13 mouse cellular contexts compared by ENCODE assay signal in genomic region chr9:61159616-61160015, GRCm38 (mm10).
DNase-seq lines count a peak whose midpoint lies in the region; ATAC-seq lines count a peak whose summit lies in the region.
"Had no signal": no experiment of that assay in that cellular context is flagged by ENCODE, and none has a peak within 500 bp of the region (broad histone marks: within the 10 kb centered on the region; RNA-seq: fewer than 3 reads in every experiment).

No protein-coding gene starts in this region.

- no peak overlapping the region for H3K9ac ChIP-seq in kidney, embryonic 14.5 days (ENCODE audit: low read depth, low read length)
- no peak overlapping the region for H3K9ac ChIP-seq in midbrain, embryonic 15.5 days

- H3K4me2 ChIP-seq in kidney, embryonic 14.5 days (replicated peaks; ENCODE audit: low read depth, low read length) = no peak overlapping the region
- H3K4me2 ChIP-seq in midbrain, embryonic 15.5 days = no peak overlapping the region

- WGBS in kidney, embryonic 14.5 days = 27% methylated on average over 10 of the region's 10 CpGs
- 81% methylated on average over 10 of the region's 10 CpGs for WGBS in midbrain, embryonic 15.5 days

- H3K9me3 ChIP-seq in kidney, embryonic 14.5 days (ENCODE audit: control insufficient read depth, low read length) = no peaks in the 10 kb centered on the region
- no peaks in the 10 kb centered on the region for H3K9me3 ChIP-seq in midbrain, embryonic 15.5 days
- H3K9me3 ChIP-seq: forebrain, embryonic 10.5 days; limb, embryonic 10.5 days had no signal

- no peaks in the 10 kb centered on the region for H3K36me3 ChIP-seq in kidney, embryonic 14.5 days (ENCODE audit: control insufficient read depth, insufficient read depth, low read length)
- H3K36me3 ChIP-seq in midbrain, embryonic 15.5 days (replicated peaks) = no peaks in the 10 kb centered on the region
- H3K36me3 ChIP-seq: forebrain, embryonic 10.5 days; limb, embryonic 10.5 days had no signal

- intact Hi-C loops in left cerebral cortex, postnatal 4 days (cut with DNase I) = no loop called here

- no peak for ATAC-seq in kidney, embryonic 14.5 days (ENCODE audit: low FRiP score, low TSS enrichment)
- ATAC-seq in midbrain, embryonic 15.5 days (replicated peaks) = no peak
- ATAC-seq: hindbrain, embryonic 16.5 days had no signal

- H3K4me3 ChIP-seq in kidney, embryonic 14.5 days (ENCODE audit: low read length) = no peak overlapping the region
- no peak overlapping the region for H3K4me3 ChIP-seq in midbrain, embryonic 15.5 days
- H3K4me3 ChIP-seq: forebrain, embryonic 10.5 days; limb, embryonic 10.5 days had no signal

- no peaks in the 10 kb centered on the region for H3K27me3 ChIP-seq in kidney, embryonic 14.5 days (ENCODE audit: control insufficient read depth, insufficient read depth, low read length)
- H3K27me3 ChIP-seq in midbrain, embryonic 15.5 days (replicated peaks) = no peaks in the 10 kb centered on the region

- peak; percentile 60 for DNase-seq in kidney, adult 11 months
- DNase-seq in fibroblast of lung, adult 2 months (ENCODE audit: low read depth) = peak; percentile 83
- DNase-seq in kidney, adult 18-20 months = peak; percentile 37
- peak; percentile 68 to 75 for DNase-seq in kidney, postnatal 4 days
- DNase-seq in spleen, adult 18-20 months = no peak
- no peak for DNase-seq in left cerebral cortex, postnatal 4 days
- DNase-seq: cerebellum, adult 11 months; midbrain, embryonic 14.5 days had no signal

- H3K27ac ChIP-seq in kidney, embryonic 14.5 days (ENCODE audit: low read depth, low read length) = no peak overlapping the region
- no peak overlapping the region for H3K27ac ChIP-seq in midbrain, embryonic 15.5 days
- H3K27ac ChIP-seq: forebrain, embryonic 10.5 days; limb, embryonic 10.5 days had no signal

- H3K4me1 ChIP-seq in kidney, embryonic 14.5 days (ENCODE audit: control insufficient read depth, insufficient read depth, low read length) = peaks cover 48% of the 10 kb centered on the region
- H3K4me1 ChIP-seq in midbrain, embryonic 15.5 days = peaks cover 24% of the 10 kb centered on the region

Comparison
In these comparisons a context has a peak if more than half of its experiments do, and no peak if none do; other contexts are left out.
1. DNase-seq: peak in kidney, adult 11 months (single experiment), fibroblast of lung, adult 2 months (single experiment), kidney, adult 18-20 months (single experiment) and kidney, postnatal 4 days (2 of 2); none in spleen, adult 18-20 months (0 of 2) and left cerebral cortex, postnatal 4 days (single experiment).